Mouse (Mus musculus) right cerebral cortex, postnatal 10 days (tissue): Measurements from ENCODE around the gene Mrpl4.
"Not testable (repeated sequence)": the region's sequence is repeated elsewhere in the genome, so short reads cannot be mapped to it uniquely, and the experiment has no call there.

Experiments used
- DNase-seq, 2 experiments: peaks; one replicate each; pipeline ENCODE4 v3.0.0; 2021; ENCODE audit warnings: low spot score in 2 of 2

Mrpl4 gene

GRCm38 (mm10) chr9:20986952-20987686 is 15.4 kb upstream of the Mrpl4 start:
- no peak for DNase-seq

- no peak for DNase-seq
Measured at GRCm38 (mm10) chr9:20987953-20988352, 14.6 kb upstream of the Mrpl4 start.

- no peak for DNase-seq
Measured at GRCm38 (mm10) chr9:20990861-20991260, 11.7 kb upstream of the Mrpl4 start.

GRCm38 (mm10) chr9:20991587-20991986 is 11.0 kb upstream of the Mrpl4 start:
- no peak for DNase-seq

DNA sequence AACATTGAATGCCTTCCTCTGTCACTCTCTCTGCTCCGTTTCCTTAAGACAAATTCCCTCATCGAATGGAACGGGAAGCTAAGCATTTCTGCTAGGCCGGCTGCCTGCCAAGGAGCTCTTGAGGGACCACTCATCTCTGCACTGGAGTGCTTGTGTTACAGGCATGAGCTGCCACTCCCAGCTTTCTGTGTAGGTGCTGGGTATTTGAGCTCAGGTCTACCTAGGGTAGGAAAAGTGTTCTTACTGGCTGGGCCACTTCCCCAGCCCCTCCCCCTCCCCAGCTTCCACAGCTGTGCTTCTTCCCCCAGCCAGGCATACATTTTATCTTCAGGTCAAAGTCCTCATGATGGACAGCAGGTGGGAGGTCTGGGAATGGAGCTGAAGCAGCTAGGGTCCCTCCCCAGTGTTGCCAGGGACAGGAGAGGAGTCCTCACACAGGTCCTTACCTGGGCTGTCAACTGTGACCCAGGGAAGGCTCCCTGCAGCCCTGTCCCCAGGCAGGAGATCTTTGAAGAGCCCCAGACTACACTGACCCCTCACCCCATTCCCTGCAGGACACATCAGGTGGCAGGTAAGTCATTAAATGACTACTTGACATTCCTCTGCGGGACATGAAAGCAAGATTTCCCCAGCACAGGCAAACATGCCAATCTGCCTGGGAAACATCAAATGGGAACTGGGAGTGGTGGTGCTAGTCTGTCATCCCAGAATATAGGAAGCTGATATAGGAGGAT is 9.2 kb upstream of the Mrpl4 start:
- no peak for DNase-seq

DNA sequence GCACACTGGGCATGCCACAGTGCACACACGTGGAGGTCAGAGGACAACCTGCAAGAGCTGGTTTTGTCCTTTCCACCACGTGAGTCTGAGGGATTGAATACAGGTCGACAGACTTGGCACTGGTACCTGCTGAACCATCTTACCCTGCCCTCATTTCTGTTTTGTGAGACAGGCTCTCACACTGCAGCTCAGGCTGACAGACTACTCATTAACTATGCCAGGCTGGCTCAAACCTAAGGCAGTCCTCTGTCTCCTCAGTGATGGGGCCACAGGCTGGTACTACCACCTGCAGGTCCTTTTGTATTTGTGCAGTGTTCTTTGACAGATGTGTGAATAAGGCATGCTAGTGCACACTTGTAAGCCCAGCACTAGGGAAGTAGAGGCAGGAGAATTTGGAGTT is 7.5 kb upstream of the Mrpl4 start:
- DNase-seq: no peak

DNA sequence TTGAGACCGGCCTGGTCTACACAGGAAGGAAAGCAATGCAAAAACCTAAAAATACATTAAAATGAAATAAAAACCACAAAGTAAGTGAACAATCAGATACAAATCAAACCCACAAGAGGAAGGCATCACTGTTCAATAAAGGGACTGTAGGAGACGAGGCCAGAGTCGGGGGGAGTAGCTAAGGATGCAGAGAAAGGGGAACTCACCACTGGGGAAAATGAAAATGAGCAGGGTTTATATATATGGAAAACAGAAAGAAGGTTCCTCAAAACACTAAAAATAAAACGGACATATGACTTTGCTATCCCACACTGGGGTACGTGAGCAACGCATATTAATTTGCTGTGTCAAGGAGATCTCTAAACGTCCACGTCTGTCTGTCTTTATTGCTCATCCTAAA is 5.5 kb upstream of the Mrpl4 start:
- no peak for DNase-seq

DNA sequence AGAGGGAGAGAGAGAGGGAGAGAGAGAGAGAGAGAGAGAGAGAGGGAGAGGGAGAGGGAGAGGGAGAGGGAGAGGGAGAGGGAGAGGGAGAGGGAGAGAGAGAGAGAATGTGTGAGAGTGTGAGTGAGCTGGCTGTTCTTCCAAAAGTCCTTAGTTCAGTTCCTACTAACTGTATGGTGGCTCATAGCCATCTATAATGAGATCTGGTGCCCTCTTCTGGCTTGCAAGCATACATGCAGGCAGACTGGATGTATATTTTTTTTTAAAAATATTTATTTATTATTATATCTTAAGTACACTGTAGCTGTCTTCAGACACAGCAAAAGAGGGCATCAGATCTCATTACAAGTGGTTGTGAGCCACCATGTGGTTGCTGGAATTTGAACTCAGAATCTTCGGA is 4.2 kb upstream of the Mrpl4 start:
- DNase-seq: not testable (repeated sequence)

- no peak for DNase-seq
Measured at GRCm38 (mm10) chr9:21000811-21001210, 1.7 kb upstream of the Mrpl4 start.

DNA sequence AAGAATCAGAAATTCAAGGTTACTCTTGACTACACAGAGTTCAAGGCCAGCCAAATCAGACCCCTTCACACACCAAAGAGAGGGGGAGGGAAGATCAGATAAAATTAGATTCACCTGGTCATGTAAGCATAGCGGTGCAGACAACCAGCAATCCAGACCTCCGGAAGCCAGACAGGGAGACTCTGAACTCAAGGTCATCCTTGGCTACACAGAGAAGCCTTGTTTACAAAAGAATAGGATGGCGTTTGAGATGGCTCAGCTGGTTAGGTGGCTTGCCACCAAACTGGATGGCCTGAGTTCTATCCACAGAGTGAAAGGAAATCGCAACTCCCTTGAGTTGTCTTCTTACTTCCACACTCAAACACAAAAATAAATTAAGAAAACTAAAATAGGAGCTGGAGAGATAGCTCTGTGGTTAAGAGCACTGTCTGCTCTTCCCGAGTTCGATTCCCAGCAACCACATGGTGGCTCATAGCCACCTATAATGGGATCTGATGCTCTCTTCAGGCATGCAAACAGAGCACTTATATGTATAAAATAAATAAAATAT is 812 bp upstream of the Mrpl4 start:
- no peak for DNase-seq

GRCm38 (mm10) chr9:21002270-21002626 is 290 bp upstream of the Mrpl4 start:
- DNase-seq: no peak

DNA sequence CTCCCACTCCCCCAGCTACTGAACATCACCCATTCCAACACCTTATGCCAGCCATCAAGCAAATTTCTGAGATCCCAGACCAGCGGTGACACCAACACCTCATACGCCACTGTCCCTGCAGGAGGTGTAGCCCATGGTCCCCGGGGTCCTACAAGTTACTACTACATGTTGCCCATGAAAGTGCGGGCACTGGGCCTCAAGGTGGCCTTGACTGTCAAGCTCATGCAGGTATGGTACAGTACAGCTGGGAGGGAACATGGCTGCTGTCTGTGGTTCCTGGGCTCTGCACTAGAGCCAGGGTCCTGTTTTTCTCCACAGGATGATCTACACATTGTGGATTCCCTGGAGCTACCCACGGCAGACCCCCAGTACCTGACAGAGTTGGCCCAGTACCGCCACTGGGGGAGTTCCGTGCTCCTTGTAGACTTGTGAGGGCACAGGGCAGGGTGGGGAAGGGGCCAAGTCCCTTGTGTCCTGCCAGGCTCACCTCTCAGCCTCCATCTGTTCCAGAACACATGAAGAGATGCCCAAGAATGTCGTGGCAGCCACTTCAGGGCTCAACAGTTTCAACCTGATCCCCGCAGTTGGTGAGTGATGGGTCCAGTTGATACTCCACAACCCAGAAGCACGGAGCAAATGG is 4.9 kb downstream of the Mrpl4 start:
- DNase-seq: no peak

DNA sequence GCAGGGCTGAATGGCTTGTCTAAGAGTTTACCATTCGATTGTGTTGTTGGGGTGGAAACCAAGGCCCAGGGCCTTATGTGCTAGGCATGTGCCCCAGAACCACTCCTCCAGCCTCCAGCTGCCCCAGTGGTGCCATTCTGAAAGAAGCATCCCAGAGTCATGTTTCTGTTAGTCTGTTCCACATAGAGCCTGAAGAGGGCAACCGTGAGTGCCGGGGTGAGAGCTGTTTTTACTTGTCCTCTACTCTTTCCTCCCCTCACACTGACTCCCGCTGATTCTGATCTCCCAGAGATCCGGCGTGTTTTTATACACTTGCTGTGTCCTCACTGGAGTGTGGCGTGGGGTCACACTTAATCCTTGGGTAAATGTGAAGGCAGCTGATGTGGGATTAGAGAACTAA is 5.5 kb downstream of the Mrpl4 start:
- DNase-seq: no peak

GRCm38 (mm10) chr9:21010362-21010761 is 7.8 kb downstream of the Mrpl4 start:
- no peak for DNase-seq

GRCm38 (mm10) chr9:21010939-21011541 is 8.5 kb downstream of the Mrpl4 start:
- not testable (repeated sequence) for DNase-seq

DNA sequence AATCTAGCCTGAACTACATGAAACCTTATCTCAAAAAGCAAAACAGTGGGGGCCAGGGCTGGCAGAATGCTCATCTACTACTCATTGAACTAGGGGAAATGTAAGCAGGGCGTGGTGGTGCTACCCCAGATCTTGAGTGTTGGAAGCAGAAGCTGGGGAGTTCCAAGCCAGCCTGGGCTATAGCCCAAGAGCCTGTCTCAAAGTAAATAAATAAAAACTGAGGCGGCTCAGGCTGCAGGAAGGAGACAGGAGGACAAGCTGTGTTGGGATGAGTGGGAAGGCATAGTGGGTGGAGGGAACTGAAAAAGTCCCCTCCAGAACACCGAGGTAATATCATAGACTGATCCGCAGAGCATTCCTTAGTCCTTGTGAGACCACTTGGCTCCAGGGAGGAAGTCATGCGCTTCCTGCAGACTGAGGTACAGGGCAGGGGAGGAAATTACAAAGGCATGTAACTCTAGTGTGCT is 9.3 kb downstream of the Mrpl4 start:
- DNase-seq: no peak

GRCm38 (mm10) chr9:21012368-21012767 is 9.8 kb downstream of the Mrpl4 start:
- DNase-seq: no peak

- peak; percentile 75 to 78 for DNase-seq
Measured at GRCm38 (mm10) chr9:21014691-21015570, 12.4 kb downstream of the Mrpl4 start.

- peak in 1 of 2 experiments; percentile 68 for DNase-seq
Measured at GRCm38 (mm10) chr9:21015571-21016130, 13.1 kb downstream of the Mrpl4 start, which contains the start of gene Icam1. Gene Icam1, plus strand, starts transcription at chr9:21015985.

DNA sequence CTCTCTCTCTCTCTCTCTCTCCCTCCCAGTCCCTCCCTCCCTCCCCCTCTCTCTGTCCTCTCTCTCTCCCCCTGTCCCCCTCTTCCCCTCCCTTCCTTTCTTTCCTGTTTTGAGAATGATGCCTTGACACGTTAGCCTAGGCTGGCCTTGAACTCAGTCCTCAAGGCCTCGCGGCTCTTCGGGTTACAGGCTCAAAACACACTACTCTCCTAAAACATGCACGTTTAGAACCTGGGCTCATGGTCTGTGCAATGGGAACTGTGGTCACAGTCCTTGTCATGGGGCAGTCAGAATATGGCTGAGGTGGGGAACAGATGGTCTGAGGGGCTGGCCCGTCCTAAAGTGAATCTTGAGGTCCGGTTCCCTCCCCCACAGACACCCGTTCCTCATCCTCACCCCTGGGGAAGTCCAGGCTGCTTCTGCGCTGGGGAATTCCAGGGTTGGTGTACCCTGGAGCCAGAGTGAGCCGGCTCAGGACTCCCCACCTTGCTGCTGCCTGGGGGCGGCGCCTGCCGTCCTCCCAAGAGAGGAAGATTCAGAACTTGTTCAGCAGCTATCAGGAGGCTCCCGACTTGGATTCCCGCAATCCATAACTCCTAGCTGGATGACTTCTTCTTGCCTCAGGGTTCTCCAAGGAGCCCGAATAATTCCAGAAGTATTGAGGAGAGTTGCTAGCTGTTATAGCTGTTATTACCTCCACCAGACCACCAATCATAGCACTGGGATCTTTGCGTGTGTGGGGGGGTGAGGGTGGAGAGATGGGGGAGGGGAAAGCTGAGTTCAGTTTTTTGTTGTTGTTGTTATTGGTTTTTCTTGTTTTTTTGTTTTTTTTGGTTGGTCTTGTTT is 14.0 kb downstream of the Mrpl4 start:
- DNase-seq: no peak
